ENCODE assay signal across 8 mouse cellular contexts in the genomic region with DNA sequence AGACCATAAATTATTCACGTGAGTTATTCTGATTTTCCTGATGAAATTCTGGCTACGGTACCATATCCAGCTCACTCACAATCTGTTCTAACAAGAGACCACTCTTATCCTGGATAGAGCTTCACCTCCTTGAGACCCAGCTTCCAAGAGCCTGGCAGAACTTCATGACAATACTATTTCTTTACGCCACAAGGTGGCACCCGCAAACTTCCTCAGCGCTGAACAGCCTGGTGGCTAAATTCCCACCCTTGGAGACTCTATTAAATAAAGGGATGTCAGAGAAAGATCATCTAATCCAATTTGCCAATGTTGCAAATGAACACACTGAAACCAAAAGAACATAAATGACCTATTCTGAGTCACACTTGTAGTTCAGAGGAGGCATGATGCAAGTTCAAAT. TPM values are rescaled to one million over a fixed set of nuclear protein-coding genes. Genes with fewer than 3 reads are reported as not detected.
A peak's percentile ranks its signal among the peaks of the same experiment; 100 is the strongest.
DNase-seq lines count a peak whose midpoint lies in the region; ATAC-seq and TF ChIP-seq lines count a peak whose summit lies in the region.

No protein-coding gene starts in this region.

- H3K4me3 ChIP-seq in liver, adult 2 months (ENCODE audit: insufficient read depth, low read depth, low read length): no peak overlapping the region
- H3K4me3 ChIP-seq in liver, embryonic 12.5 days: no peak overlapping the region

- no peak overlapping the region for H3K27ac ChIP-seq in liver, adult 2 months (replicated peaks; ENCODE audit: insufficient read depth, low read depth, low read length)
- H3K27ac ChIP-seq in liver, embryonic 12.5 days: no peak overlapping the region

- peak; percentile 70 for TF ChIP-seq CTCF in liver, adult 2 months (IDR thresholded peaks at IDR 0.05; ENCODE audit: low read depth, low read length)

- 23% methylated on average over 5 of the region's 5 CpGs for WGBS in liver, adult 2 months
- WGBS in liver, embryonic 12.5 days (ENCODE audit: insufficient replicate concordance): 12% methylated on average over 5 of the region's 5 CpGs

- H3K9ac ChIP-seq in liver, adult 2 months (ENCODE audit: low read depth, low read length): no peak overlapping the region
- no peak overlapping the region for H3K9ac ChIP-seq in liver, embryonic 12.5 days

- intact Hi-C loops in left cerebral cortex, postnatal 25 days (cut with DNase I): loop anchor here (1.0 to 5.0 kb wide), 2 partner anchors 69 to 159 kb away; no protein-coding TSS in a partner anchor

- no peak for ATAC-seq in liver, embryonic 12.5 days
- no peak for ATAC-seq in erythroid progenitor cell, adult 5-6 weeks (replicated peaks; ENCODE audit: low FRiP score, poor library complexity, severe bottlenecking)

- H3K4me1 ChIP-seq in liver, adult 2 months (ENCODE audit: control insufficient read depth, insufficient read depth, low read length): no peaks in the 10 kb centered on the region
- no peaks in the 10 kb centered on the region for H3K4me1 ChIP-seq in liver, embryonic 12.5 days

- no peaks in the 10 kb centered on the region for H3K36me3 ChIP-seq in liver, adult 2 months (ENCODE audit: control insufficient read depth, insufficient read depth, low read length)
- no peaks in the 10 kb centered on the region for H3K36me3 ChIP-seq in liver, embryonic 12.5 days

- H3K79me2 ChIP-seq in liver, adult 2 months (ENCODE audit: control insufficient read depth, insufficient read depth, low read length): no peaks in the 10 kb centered on the region

- no peaks in the 10 kb centered on the region for H3K27me3 ChIP-seq in liver, adult 2 months (ENCODE audit: control insufficient read depth, insufficient read depth, low read length)
- no peaks in the 10 kb centered on the region for H3K27me3 ChIP-seq in liver, embryonic 12.5 days (replicated peaks)

- H3K9me3 ChIP-seq in liver, embryonic 12.5 days (replicated peaks): no peaks in the 10 kb centered on the region

- H3K4me2 ChIP-seq in liver, embryonic 12.5 days: no peak overlapping the region

- DNase-seq in liver, adult 2 months (ENCODE audit: extremely low read depth, low read depth, low spot score): peak; percentile 26
- DNase-seq in adipocyte (ENCODE audit: low spot score): peak; percentile 72
- DNase-seq in embryo, embryonic 10.5 days (ENCODE audit: low spot score): peak; percentile 80
- DNase-seq in heart, postnatal 4 days: peak; percentile 76
- DNase-seq in left cerebral cortex, postnatal 25 days (ENCODE audit: low spot score in 2 of 2): peak; percentile 66 to 76
- DNase-seq in ovary, postnatal 36 days (ENCODE audit: low spot score): peak; percentile 42

- no peak for TF ChIP-seq POLR2A in liver, adult 2 months (IDR thresholded peaks at IDR 0.05; ENCODE audit: extremely low read depth, insufficient read depth, low read length)

RNA-seq across cellular contexts. Expression of a gene that starts 22.8 kb away (rescaled TPM):
- 24.4 and 30.6 TPM in 2 replicates for total RNA-seq in liver, adult 2 months (2014; rRNA removed)
- 1.4 and 1.7 TPM in 2 replicates for polyA plus RNA-seq in liver, adult 2 months (2012; rRNA removed)
- 11.1 and 12.1 TPM in 2 replicates for polyA plus RNA-seq in liver, embryonic 12.5 days (2016; fragmentation: Nextera tagmentation; extraction: Ambion mirVana)
- 10 to 100 TPM; 32.1 to 34.0 TPM for total RNA-seq in heart, postnatal 4 days (2021)
- total RNA-seq in left cerebral cortex, postnatal 25 days (2021): 10 to 100 TPM; 12.5 to 13.4 TPM
- total RNA-seq in erythroid progenitor cell, adult 5-6 weeks (2015; ENCODE audit: low replicate concordance): not detected in 2 replicates
- not detected in 2 replicates for total RNA-seq in erythroid progenitor cell, adult 5-6 weeks (2017; ENCODE audit: low replicate concordance)

Comparison
In these comparisons a context has a peak if more than half of its experiments do, and no peak if none do; other contexts are left out.
1. DNase-seq: peak in every context shown above with its lines; median percentile 80 in embryo, embryonic 10.5 days; 76 in heart, postnatal 4 days; 72 in adipocyte; 71 in left cerebral cortex, postnatal 25 days; 42 in ovary, postnatal 36 days; 26 in liver, adult 2 months.
2. RNA of a gene that starts 22.8 kb away (total RNA-seq): 32.1 to 34.0 TPM in heart, postnatal 4 days, 24.4 to 30.6 TPM in liver, adult 2 months and 12.5 to 13.4 TPM in left cerebral cortex, postnatal 25 days; not detected in erythroid progenitor cell, adult 5-6 weeks; every median in the first group is over 10 times any median in the second.